Mouse (Mus musculus) heart, postnatal 4 days (tissue): ENCODE measurements at regions not wholly inside any gene's neighbourhood (a gene's known extent, or its start where the extent isn't known, plus 50 kb on each side); places are given as distances from the start of the nearest gene placed in this dataset.

Experiments
- DNase-seq: peaks from one replicate; pipeline ENCODE4 v3.0.0; 2021

DNA sequence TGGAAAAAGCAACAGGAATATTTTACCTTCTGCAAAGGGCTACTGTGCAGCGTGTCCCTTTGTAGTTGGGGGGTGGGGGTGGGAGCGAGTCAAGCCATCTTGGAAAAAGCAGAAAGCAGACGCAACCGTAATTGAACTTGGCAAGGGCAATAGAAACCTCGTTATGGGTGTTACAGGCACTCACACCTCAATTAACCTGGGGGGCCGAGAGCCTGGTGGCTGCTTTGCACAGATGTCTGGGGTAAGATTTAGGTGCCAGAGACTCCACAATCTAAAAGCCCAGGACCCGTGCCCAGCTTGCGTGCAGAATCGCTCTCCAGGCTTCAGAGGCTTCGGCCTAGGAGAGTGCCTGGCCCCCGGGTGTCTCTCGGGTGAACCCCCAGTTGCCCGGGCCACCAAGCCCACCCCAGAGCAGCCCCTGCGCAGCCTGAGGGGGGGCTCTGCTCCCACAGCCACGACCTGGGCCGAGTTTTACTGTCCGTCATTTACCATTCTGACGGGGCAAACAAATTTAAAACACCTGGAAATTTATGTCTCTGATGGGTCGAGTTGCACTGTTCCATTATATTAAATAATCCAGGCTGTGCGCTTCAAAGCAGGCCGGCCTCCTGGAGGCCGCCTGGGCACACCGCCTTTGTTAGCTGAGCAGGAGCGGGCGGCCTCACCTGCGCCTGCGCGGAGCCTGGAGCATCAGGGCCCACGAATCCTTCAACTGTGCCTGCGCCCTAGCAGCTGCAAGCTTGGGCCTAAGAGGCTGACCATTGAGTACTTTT lies 212.4 kb downstream of the Srbd1 start:
- no peak for DNase-seq

DNA sequence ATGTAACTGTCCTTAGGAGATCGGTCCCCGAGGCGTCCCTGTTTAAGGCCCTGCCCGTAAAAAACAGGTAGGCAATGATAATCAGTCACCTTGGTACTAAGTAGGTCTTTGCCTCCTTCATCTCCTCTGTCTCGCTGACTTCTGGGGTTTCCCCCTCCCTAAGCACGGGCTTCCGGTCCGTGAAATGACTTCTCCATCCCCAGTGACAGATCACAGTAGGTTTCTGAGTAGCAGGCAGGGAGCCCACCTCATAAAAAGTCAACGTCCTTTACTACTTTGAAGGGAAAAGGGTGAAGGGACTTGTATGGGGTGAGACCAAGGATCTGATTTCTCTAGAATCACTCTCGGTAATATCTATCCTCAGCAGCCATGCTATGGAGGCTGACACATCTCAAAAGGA lies 213.0 kb downstream of the Srbd1 start:
- DNase-seq, result no peak

DNA sequence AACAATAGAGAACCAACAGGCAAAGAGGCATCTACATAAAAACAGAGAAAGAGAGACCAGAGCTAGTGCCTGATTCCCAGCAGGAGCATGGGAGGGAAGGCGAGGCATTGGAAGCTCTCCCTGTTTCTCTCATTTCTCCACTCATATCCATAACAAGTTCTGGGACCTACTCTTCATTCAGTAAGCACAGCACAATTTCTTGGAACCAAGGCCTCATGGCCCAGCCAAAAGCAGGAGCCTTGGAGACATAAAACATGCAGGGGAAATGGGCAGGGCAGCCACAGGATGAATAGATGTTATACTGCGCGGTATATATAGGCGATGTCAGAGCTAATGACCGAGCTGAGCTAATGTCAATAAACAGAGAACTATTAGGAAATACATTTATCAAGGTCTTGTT lies 214.2 kb downstream of the Srbd1 start:
- DNase-seq, result no peak

DNA sequence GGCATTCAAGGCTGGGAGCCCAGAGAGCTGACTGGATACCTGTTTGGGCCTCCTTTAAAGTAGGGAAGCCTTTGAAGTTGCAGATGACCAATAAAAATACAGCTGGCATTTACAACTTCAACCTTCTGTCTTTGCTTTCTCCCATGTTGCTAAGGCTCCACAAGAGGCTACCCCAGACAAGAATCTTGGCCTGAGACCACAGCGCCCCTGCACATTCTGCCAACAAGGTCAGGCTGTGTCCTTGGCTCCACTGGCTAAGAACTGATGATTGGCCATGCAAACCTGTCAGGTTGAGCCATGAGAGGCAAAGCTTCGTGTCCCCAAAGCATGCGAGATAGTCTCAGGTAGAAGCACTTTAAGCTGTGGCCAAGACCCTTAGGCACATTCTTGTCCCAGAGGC lies 214.6 kb downstream of the Srbd1 start:
- no peak for DNase-seq

DNA sequence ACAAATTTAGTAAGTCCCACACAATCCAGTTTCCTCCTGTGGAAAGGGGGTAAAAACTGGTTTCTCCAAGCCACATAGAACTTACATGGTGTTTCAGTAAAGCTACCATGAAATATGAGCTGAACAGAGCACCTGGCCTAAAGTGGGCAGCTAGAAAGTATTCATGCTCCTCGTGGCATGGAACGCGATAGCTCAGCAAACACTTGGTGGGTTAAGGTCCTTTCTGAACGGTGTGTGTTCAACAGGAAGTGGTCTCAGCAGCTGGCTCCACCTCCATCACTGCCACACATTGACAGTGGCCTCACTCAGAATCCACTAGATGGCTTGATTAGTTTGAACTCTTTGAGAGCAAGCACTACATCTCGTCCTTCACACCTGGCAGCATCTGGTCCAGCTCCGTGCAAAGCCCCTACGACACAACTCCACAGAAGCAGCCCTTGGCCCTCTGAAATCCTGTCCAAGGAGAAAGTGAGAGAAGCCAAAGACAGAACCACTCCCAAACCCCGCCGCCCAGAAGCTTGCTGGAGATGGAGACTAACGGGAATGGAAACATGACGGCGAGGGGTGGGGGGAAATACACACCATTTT lies 215.2 kb downstream of the Srbd1 start:
- no peak for DNase-seq

DNA sequence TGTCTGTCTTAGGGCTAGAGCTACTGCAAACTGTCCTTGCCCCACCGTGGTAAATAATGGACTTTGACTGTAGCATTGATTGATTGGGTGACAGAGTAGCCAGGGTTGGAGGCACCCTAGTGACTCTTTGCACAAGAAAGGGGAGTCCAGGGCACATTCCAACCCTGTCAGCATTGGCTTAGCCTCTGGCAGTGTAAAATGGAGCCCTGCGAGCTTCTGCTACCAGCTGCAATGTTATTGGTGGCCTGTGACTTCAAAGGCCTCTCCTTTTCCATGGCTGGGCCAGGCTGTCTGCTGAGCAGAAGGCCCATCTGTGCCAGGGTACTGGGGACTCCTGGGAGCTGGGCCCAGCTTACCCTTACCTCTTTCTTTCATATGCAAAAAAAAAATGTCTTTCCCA lies 216.4 kb downstream of the Srbd1 start:
- no peak for DNase-seq

DNA sequence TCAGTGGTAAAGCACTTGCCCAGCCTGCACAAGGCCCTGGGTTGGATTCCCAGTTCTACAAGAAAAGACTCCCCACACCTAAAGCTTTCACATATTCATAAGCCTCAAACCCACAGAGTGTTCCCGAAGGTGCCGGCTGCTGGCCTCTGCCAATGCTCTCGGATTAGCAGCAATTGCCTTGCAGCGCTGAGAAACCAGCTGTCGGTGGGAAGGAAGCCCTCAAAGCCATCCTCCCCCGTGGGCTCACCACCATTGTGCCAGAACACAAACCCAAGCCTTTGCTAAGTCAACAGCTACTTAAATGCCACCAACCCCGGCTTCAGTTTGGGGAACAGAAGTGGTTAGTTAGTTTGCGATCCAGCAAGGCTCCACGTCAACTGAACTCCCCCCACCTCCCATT lies 217.7 kb downstream of the Srbd1 start:
- no peak for DNase-seq

DNA sequence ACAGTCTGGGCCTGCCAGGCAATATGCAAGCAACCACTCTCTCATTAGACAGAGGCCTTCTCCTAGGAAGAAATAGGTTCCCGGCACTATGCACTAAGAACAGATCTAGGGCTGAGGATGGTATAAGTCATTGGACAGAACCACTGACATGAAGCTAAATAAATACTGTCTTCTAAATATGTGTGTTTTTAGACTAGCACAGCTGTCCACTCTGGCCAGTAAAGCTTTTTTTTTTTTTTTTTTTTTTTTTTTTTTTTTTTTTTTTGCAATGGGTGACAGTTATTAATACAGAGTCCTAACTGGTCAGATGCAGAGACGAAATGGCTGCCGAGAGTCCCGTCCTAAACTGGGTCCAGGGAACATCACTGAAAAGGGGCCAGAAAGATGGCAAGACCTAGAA lies 218.9 kb downstream of the Srbd1 start:
- no peak for DNase-seq

DNA sequence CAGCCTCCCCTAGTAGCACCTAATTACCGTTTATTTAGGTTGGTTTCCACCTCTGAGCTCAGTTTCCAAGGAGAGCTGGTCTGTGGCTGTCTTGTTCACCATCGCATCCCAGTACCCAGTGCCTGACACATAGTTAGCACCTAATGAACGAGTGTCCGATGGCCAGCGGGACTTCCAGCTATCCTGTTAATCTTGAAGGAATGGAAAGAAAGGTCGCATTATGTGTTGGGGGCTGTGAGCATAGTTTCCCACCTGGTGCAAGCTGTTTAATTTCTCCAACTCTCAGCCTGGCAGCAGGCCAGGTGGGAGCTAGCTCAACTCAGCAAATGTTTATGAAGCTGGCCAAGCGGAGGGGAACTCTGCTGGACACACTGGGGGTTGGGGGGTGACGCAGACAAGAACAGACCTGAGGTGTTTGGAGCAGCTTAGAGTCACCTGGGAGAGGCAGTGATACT lies 223.7 kb downstream of the Srbd1 start:
- peak; percentile 10 for DNase-seq

DNA sequence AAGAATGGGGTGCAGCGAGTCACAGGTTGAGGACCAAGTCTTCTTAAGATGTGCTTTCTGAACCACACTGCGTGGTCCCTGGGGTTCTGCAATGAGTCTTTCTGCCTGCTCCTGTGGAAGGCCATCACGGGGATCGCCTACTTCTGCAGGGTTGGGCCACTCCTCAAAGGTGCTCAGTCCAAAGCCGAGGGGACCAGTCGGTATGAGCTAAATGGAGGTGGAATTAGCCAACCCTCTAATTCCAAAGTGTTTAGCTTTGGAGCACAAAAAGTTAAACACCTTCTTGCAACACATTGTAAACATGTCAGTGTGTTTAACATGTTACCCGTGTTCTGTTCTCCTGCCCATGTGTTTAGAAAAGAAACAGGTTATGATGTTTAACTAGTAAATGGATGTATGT lies 225.1 kb downstream of the Srbd1 start:
- no peak for DNase-seq

DNA sequence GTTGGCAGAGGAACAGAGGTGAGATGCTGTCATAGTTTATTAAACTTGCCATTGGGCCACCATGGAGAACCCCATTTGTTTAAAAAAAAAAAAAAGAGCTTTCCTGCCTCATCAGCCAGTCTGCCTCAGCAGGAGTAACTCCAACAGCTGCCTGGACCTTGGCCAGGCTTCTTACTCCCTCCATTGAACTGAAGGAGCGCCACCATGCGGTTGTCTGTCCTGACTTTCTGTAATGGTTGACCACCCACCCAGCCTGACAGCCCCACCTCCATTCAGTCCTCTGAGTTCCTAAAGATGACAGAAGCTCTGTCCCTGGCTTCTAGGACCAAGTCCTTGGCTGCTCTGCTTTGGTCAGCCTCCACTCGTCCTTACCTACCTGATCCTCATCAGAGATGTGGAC lies 227.8 kb upstream of the Six2 start:
- no peak for DNase-seq

DNA sequence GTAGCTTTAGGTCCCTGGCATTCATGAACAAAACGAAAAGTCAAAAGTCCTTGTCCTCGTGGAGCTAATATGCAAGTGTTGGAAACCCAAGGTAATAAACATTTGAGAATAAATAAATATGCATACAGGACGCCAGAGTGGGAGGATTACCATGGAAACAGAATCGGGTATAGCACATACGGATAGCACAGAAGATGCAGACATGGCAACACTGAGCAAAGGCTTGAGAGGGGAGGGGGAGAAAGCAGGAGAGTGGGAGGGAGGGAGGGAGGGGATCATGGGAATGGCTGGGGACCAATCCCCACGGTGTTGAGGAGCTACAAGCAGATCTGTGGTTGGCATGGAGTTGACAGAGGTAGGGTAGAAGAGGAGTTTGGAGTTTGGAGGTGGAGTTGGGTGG lies 226.0 kb upstream of the Six2 start:
- DNase-seq, result no peak

DNA sequence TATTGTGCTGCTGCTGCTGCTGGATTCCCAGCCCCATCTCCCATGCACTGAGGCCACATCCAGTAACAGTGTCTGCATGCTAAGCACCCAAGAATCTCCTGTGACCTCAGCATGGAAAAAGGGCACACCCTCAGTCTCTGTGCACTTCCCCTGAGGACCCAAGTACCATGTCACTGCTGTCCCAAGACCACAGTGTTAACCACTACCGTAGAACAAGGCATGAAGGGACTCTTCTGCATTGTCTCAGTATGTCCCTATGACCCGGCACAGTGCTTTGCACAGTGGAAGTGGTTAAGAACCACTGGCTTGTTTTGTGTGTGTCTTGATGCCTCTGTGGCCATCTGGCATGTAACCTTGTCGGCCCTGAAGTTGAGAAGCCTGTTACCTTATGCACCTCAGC lies 220.6 kb upstream of the Six2 start:
- no peak for DNase-seq

DNA sequence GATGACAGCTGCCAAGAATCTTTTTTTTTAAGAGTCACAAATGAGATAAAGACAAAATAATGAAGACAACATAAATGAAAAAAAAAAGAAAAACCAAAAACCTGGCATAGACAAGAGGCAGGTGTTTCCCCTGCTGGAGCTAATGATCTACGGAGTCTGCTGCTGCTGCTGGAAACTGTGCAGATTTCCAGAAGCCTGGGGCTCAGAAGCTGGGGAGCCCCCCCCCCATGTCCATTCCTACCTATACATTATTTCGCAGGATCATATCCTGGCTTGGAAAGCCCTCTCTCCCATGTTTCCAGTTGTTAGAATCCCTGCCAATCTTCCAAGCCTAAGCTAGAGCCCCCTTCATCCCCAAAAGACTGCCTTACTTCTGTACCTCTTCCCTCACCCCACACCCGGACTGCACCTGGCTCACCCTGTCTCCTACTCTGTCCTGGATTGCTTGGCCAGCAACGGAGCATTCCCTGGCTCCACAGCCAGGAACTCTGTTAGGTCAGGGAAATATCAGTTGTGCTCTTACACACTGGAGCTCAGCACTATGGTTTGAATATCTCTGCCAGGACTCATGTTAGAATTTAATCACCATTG lies 218.6 kb upstream of the Six2 start:
- no peak for DNase-seq

DNA sequence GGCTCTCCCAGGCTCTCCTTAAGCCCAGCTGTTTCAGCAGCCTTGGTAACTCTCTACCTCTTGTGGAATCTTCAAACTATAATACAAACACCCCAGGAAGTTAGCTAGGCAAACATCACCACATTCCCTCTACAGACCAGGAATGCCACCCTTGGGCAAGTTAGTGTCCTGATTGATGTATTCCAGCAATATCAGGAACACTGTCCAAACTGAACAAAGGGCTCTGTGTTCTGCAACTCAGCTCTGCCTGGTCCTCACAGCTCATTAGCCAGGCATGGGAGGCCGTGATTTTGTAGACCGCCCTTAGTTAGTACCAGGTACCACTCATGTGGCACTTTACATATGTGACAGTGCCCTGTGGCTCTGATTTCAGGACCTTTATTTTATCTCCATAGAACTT lies 214.5 kb upstream of the Six2 start:
- no peak for DNase-seq

DNA sequence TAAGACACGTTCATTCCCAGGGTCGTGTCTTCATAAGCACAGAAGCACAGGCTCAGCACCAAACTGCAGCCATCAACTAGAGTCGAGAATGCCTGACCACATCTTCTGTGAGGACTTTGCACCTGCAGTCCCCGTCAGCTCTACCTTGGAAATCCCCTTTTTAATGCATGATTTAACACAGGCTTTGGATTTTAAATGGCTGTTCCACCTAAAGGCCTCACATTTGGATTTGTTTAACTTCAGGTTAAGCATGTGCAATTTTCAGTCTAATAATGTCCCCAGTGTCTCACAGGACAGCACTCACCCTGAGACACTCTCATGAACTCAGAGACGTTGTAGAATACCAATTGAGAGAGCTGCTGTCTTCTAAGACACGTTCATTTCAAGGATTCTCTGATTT lies 211.0 kb upstream of the Six2 start:
- no peak for DNase-seq

DNA sequence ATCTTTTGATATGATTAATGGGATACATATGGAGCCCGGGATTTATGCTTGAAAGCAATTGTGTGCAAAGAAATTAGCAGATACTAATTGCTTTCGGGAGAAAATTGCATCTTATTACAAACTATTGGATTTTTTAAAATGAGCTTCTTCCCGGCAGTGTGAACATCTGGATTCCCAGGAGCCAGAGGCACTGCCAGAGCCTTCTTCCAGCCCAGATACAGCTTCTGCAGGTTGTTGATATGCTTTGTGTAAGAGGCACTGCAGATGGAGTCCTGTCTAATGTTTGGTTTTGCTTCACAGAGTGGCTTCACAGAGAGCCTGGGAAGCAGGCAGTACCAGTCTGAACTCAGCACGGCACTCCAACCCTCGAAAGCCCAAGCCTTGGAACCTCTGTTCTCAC lies 207.9 kb upstream of the Six2 start:
- no peak for DNase-seq

DNA sequence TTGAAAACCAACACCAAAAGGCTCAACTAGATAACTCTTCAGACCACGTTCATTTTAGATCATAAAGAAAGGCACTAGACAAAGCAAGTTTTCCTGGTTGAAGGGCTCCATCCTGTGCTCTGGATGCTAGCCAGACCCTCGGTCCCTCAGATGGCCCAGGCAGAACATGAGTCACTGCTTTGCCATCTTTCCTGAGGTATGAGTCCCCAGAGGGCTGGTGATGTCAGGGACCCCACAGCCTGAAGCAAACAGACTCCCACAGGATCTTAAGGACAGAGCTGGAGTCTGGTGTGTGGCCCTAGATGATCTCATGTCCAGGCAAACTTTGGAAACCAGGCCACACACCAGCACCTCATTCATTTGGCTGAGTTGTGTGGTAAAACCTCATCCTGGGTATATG lies 203.2 kb upstream of the Six2 start:
- peak; percentile 24 for DNase-seq

DNA sequence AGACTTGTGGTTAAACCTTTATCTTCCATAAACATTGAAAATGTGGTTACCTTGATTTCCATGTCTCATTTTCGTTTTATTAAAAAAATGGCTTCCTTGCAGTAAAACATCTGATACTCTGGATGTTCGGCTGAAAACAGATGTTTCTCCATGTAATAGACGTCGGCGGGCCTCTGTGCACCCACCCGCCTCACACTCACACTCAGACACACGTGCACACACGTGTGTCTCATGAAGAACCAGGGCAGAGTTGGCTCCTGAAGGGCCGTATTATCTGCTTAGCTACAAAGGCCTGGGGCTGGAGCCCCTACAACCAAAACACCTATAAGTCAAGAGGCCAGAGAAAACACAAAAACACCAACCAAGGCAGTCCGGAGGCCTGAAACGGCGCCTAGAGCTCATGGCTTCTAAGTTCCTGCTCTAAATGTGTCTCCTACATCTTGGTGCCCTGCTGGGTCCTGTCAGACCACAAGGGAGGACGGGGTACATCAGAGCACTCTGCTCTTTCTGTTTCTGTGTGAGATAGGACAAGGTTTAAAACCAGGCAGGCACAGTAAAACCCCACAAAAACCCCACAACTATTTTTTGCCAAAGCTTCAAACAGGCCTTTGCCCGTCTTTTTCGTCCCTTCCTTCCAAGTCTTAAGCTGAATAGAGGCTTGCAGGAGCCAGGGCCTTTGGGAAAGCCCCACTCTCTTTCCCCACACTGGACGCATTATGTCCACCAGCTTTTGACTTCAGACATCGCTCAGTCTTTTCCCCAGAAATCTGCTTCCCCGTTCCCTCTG lies 201.9 kb upstream of the Six2 start:
- DNase-seq, result no peak

DNA sequence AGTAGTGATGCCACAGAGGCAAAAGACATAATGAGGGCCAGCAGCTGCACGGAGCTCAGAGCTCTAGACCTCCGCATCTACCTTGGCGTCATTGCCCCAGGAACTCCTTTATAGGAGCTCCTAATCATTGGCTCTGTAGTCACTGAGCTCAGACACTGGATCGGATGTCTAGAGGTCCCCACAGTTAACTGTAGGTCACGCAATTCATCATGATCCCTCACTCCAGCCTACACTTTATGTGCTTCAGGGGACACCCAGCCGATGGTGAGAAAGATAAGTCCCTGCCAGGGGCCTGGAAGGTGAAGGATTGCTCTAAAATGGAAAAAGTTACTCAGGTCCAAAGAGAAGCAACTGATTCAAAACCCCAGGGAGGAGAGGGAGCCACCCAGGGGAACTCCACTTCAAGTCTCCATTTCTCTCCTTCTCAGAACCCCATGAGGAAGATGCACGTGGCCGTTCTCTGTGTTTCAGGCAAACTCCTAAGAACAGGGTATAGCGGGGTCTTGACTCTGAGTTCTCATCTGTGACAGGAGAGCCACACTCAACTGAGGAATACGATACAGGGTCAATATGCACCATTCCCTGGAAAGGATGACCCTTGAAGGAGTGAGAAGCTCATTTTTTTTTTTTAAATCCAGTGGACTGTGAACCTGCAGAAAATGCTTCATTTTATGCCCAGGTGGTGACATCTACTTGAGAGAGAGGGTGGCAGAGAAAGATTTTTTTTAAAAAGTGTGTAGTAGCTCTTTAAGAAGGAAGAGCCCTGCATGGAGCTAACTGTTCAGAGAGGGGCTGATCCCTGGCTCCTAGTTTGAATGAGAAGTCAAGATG lies 200.7 kb upstream of the Six2 start:
- no peak for DNase-seq

DNA sequence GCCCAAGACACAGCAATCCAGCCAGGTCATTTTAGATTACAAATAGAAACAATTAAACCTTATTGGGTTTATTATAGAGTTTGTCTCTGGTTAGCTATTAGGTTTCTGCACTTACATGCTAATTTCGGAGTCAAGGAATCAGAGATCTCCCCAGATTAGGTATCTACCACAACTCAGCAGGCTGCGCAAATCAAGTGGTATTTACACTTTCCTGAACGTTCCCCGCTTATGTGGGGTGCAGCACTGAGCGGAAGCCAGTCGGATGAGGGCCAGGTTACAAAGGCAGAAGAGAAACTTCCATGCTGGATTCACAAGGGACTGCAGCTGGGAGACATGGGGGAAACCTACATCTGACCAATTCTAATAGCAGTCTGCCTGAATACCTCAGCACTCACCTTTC lies 198.6 kb upstream of the Six2 start:
- DNase-seq, result no peak

DNA sequence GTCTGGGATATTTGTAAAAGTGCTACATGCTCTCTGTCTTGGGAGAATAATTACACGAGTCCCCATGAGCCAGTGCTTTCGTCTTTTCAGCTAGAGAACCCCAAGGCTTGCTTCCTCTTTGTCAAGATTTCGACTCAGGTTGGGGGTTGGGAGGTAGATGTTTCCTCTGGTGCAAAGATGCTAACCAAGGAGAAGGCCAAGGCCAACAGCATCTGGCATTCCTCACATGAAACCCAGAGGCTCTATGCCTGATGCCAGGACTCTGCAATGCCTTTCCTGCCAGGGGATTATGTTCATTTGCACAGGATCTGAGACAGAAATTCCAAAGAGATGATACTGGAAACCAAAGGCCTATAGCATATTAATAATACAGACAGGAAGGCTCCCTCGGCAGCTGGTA lies 198.2 kb upstream of the Six2 start:
- DNase-seq, result no peak
